Mouse (Mus musculus) thymus, adult 2 months (tissue): ENCODE results near the gene Nop53.

Source experiments
- CTCF ChIP-seq: fragments of 200-500 bp; IDR thresholded peaks from 2 replicates; pipeline ENCODE4 v1.5.1; 2012; ENCODE audit warnings: mild to moderate bottlenecking, control low read depth, low read length, moderate library complexity, borderline replicate concordance; ENCODE audit not compliant: control insufficient read depth, poor library complexity, insufficient read depth; ENCODE audit errors: extremely low read depth
- POLR2A ChIP-seq: fragments of 200-500 bp; IDR thresholded peaks from 2 replicates; pipeline ENCODE4 v1.6.1; 2012; ENCODE audit warnings: mild to moderate bottlenecking, low read length, control low read depth, moderate library complexity; ENCODE audit not compliant: control insufficient read depth, poor library complexity, insufficient read depth; ENCODE audit errors: extremely low read depth

DNA sequence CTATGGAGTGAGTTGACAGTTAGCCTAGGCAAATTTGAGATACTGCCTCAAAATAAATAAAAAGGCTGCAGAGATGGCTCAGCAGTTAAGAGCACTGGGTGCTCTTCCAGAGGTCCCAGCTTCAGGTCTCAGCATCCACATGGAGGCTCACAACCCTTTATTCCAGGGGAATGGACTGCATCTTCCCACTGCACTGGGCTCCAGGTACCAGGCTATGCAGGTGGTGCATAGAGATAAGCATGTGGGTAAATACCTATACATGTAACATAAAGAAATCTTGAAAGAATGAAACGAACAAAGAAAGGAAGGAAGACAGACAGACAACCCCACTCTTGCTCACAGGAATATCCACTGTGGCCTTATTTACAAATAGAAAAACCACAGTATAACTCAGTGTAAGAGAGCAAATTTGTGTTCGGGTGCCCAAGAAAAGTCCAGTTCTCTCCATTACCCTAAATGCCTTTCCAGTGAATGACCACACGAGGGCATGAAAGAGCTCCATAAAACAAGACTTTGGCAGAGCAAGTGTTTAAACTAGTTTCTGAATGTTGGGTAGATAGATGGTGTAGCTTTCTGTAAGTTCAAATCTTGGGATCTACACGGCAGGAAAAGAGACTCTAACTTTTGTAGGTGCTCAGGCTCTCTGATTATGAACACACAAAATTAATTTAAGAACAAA lies 37.0 kb upstream of the Nop53 start:
- TF ChIP-seq POLR2A, result no peak
- no peak for TF ChIP-seq CTCF
